Mouse (Mus musculus) midbrain, embryonic 15.5 days (tissue): ENCODE results near the gene Ttll3. TPM values are rescaled to one million over a fixed set of nuclear protein-coding genes. Genes with fewer than 3 reads are reported as not detected.
A peak's percentile ranks its signal among the peaks of the same experiment; 100 is the strongest.

Experiments
- ATAC-seq: fragments of 200-750 bp; cut with Nextera tagmentation; replicated peaks from 2 replicates; pipeline ENCODE4 v1.8.0; 2017; ENCODE audit warnings: moderate TSS enrichment
- H3K27ac ChIP-seq: fragments of 300-500 bp; sonication (generic); 2 replicates; pipeline ENCODE4 v1.5.1; 2015; ENCODE audit warnings: mild to moderate bottlenecking, inconsistent platforms
- H3K27me3 ChIP-seq: fragments of 300-500 bp; sonication (generic); replicated peaks from 2 replicates; pipeline ENCODE4 v1.6.1; 2015; ENCODE audit warnings: inconsistent platforms
- H3K36me3 ChIP-seq: fragments of 300-500 bp; sonication (generic); replicated peaks from 2 replicates; pipeline ENCODE4 v1.6.1; 2015; ENCODE audit warnings: inconsistent platforms
- H3K4me1 ChIP-seq: fragments of 300-500 bp; sonication (generic); 2 replicates; pipeline ENCODE4 v1.6.1; 2015; ENCODE audit warnings: inconsistent platforms
- H3K4me2 ChIP-seq: fragments of 300-500 bp; sonication (generic); 2 replicates; pipeline ENCODE4 v1.6.1; 2015; ENCODE audit warnings: inconsistent platforms, mild to moderate bottlenecking, moderate library complexity
- H3K4me3 ChIP-seq: fragments of 300-500 bp; sonication (generic); 2 replicates; pipeline ENCODE4 v1.5.1; 2015; ENCODE audit warnings: mild to moderate bottlenecking, inconsistent platforms
- H3K9ac ChIP-seq: fragments of 300-500 bp; sonication (generic); 2 replicates; pipeline ENCODE4 v1.6.1; 2015; ENCODE audit warnings: mild to moderate bottlenecking, inconsistent platforms
- H3K9me3 ChIP-seq: fragments of 300-500 bp; sonication (generic); 2 replicates; pipeline ENCODE4 v1.6.1; 2016; ENCODE audit warnings: inconsistent platforms
- WGBS: fragments of 180-500 bp; shearing (Covaris S2); methylation state at CpG from one replicate; pipeline ENCODE4 v1.1.7; 2015; ENCODE audit warnings: mixed read lengths; 5-methylcytosine and 5-hydroxymethylcytosine counted together
- microRNA-seq: library from miRNA; unstranded; fragments of <30 nt; microRNA quantifications from one replicate; pipeline ENCODE4, GENCODE M21; 2016
- polyA plus RNA-seq: library from polyadenylated mRNA; unstranded; fragments of >200 nt; fragmentation: Nextera tagmentation; extraction: Ambion mirVana; gene quantifications from 2 replicates; pipeline ENCODE4 v1.2.1, GENCODE M21; 2015

The Ttll3 gene
- polyA plus RNA-seq, 1 experiment from 2014 or later: 15.1 TPM

DNA sequence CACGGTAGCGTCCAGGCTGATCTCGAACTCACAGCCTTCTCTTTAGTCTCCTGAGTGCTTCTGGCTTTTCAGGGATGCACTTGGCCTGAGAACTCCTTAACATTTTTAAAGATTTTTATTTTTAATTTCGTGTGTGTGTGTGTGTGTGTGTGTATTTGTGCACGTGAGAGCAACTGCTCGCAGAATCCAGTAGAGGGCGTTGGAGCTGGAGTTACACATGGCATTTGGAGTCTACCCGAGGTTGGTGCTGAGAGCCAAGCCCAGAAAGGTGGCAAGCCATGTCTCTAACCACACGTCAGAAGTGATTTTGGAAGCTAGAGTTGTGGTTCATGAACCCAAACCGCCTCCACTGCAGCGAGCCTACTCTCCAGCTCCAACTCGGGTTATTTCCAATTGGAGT, 54.0 kb downstream of the Ttll3 start:
- peak overlapping the region; percentile 83 for H3K4me2 ChIP-seq
- peak overlapping the region; percentile 97 for H3K9ac ChIP-seq
- 49% methylated on average over 12 of the region's 12 CpGs for WGBS
- peak overlapping the region; percentile 100 for H3K4me3 ChIP-seq
- peaks cover 13% of the 10 kb centered on the region for H3K36me3 ChIP-seq
- no peak for ATAC-seq
- no peaks in the 10 kb centered on the region for H3K27me3 ChIP-seq
- no peaks in the 10 kb centered on the region for H3K9me3 ChIP-seq
- H3K27ac ChIP-seq: peak overlapping the region; percentile 85; the same call in 1 of the 2 replicates
- H3K4me1 ChIP-seq: peaks cover 18% of the 10 kb centered on the region

DNA sequence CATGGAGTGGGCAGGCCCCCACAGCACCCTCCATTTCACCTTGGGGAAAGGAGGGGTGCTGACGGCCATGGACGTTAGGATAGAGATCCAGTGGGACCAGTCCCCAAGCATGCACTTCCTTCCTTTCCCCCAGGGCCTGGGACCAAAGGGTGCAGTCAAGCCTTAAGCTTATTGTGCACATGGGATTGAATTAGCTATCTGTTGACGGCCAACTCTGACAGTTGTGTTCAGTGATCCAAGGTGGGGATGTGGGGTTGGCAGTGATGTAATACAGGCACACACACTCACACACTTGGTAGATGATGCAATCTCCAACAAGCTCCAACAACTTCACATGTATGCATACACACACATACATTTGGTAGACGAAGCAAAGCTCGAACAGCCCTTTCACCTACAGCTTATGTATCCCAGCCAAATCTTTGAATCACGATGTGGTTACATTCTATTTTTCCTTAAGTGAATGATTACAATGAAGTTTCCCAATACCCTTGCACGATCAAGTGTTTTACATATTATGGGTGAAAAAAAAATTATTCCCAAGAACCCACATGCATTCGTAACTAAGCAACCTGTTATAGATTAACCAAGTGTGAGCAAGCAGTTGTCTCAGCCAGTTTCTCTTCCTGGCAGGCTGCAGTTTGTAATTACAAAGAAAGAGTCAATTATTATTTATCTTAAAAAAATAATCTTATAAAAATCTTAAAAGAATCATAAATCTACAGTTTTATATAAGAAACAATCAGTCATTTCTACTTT, 55.3 kb downstream of the Ttll3 start:
- H3K4me1 ChIP-seq: peaks cover 18% of the 10 kb centered on the region
- 88% methylated on average over 8 of the region's 8 CpGs for WGBS
- H3K36me3 ChIP-seq: peaks cover 21% of the 10 kb centered on the region

DNA sequence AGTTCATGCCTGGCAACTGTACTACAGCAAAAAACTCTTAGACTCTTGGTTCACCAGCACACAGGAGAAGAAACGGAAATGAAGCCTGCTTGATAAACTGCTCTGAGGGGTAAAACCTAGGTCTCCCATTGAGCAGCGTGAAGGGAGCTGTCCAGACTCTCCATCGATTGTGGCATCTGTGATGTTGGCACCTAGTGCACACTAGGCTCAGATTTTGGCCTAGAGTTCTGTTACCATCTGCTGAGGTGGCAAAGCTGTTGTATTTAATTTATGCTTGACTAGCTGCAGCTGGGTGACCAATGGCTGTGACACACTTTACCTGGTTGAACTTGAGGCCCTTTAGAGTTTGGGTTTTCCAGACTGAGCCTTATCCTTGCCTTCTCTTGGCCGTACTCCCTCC, 58.6 kb downstream of the Ttll3 start:
- no peak for ATAC-seq
- WGBS: 96% methylated on average over 4 of the region's 4 CpGs
- no peaks in the 10 kb centered on the region for H3K9me3 ChIP-seq
- H3K27me3 ChIP-seq: no peaks in the 10 kb centered on the region
- no peak overlapping the region for H3K9ac ChIP-seq
- peaks cover 21% of the 10 kb centered on the region for H3K36me3 ChIP-seq
- H3K4me1 ChIP-seq: peaks cover 13% of the 10 kb centered on the region
- H3K4me3 ChIP-seq: no peak overlapping the region
- H3K27ac ChIP-seq: no peak overlapping the region
- no peak overlapping the region for H3K4me2 ChIP-seq

More for the DNA sequence above, 55.3 kb downstream of the Ttll3 start:
- H3K4me3 ChIP-seq: no peak overlapping the region
- H3K27me3 ChIP-seq: no peaks in the 10 kb centered on the region
- no peak for ATAC-seq
- no peak overlapping the region for H3K27ac ChIP-seq
- H3K9me3 ChIP-seq: no peaks in the 10 kb centered on the region
- H3K9ac ChIP-seq: no peak overlapping the region
- no peak overlapping the region for H3K4me2 ChIP-seq

DNA sequence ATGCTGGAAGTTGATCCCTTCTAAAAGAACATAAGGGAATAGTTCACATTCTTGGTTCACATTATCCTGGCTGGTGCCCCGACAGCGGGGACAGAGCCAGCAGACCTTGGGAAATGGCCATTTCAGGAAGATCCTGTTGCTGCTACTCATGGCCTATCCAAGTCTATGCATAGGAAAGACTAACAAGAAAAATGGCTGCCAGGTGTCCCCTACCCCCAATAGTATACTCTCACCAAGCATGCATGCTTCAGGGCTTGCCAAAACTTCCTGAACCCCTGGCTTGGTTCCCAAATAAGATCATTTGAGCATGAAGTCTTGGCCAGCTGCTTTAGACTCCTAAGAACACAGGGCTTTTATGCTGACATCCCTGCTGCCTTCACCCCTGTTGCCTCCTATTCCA, 62.8 kb downstream of the Ttll3 start:
- no peak overlapping the region for H3K27ac ChIP-seq
- no peaks in the 10 kb centered on the region for H3K27me3 ChIP-seq
- ATAC-seq: no peak
- H3K4me2 ChIP-seq: no peak overlapping the region
- H3K4me3 ChIP-seq: no peak overlapping the region
- H3K4me1 ChIP-seq: no peaks in the 10 kb centered on the region
- no peak overlapping the region for H3K9ac ChIP-seq
- peaks cover 20% of the 10 kb centered on the region for H3K36me3 ChIP-seq
- no peaks in the 10 kb centered on the region for H3K9me3 ChIP-seq
- WGBS: 78% methylated on average over 2 of the region's 2 CpGs

DNA sequence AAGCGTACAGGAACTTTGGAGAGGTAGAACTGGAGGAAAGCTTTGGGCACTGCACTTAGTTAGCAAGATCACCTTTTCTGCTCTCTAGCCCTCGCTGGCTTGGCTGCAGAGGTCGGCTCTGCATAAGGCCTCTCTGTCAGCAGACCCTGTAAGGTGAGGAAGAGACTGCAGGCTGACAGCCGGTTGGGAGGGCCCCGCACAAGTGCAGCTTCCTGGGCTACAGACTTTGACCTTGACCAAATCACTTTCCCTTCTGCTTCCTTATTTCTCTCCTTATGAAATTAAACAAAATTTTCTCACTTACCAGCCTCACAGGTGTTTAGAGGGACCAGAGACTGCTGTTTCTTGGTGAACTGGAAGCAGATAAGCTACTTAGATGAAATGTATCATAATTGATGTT, 65.9 kb downstream of the Ttll3 start:
- no peak overlapping the region for H3K4me2 ChIP-seq
- H3K9ac ChIP-seq: no peak overlapping the region
- no peak overlapping the region for H3K4me3 ChIP-seq
- H3K9me3 ChIP-seq: no peaks in the 10 kb centered on the region
- H3K4me1 ChIP-seq: no peaks in the 10 kb centered on the region
- no peak for ATAC-seq
- no peak overlapping the region for H3K27ac ChIP-seq
- 67% methylated on average over 5 of the region's 5 CpGs for WGBS
- H3K36me3 ChIP-seq: no peaks in the 10 kb centered on the region
- H3K27me3 ChIP-seq: no peaks in the 10 kb centered on the region

DNA sequence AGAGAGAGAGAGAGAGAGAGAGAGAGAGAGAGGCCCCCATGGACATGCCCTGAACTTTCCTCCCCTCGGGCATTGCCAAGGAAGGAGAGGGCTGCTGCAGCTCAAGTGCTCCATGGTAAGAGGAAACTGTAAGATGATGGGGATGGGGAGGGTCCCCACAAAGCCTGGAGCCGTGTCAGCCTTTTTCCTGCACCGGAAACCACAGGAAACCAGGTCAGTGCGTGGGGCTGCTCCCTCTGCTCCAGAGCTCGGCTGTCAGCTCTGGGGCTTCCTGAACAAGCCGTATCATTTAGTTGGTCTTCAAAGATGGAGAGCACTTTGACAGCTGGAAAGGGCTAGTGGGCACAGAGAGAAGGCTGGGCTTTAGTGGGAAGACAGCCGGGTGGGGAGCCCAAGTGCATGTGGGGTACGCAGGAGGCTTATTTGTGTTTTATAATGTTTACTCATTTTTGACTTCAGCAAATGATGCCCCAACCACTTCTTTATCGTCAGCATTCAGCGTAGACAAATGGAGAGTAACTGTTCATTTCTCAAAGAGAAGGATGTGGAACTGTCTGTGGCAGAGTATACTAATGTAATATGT, 69.0 kb downstream of the Ttll3 start, which contains the start of gene Il17re:
Gene Il17re (plus strand): TSS at position 533 of the 583 bp plus-strand sequence.
- H3K4me2 ChIP-seq: no peak within 1 kb of the TSS
- H3K4me3 ChIP-seq: no peak within 1 kb of the TSS
- no peaks in the 10 kb centered on the region for H3K9me3 ChIP-seq
- WGBS: 82% methylated on average over 10 of the region's 10 CpGs
- H3K27ac ChIP-seq: no peak within 1 kb of the TSS
- no peak within 1 kb of the TSS for H3K9ac ChIP-seq
- no peaks in the 10 kb centered on the region for H3K27me3 ChIP-seq
- no peaks in the 10 kb centered on the region for H3K36me3 ChIP-seq
- ATAC-seq: no peak
- no peaks in the 10 kb centered on the region for H3K4me1 ChIP-seq

DNA sequence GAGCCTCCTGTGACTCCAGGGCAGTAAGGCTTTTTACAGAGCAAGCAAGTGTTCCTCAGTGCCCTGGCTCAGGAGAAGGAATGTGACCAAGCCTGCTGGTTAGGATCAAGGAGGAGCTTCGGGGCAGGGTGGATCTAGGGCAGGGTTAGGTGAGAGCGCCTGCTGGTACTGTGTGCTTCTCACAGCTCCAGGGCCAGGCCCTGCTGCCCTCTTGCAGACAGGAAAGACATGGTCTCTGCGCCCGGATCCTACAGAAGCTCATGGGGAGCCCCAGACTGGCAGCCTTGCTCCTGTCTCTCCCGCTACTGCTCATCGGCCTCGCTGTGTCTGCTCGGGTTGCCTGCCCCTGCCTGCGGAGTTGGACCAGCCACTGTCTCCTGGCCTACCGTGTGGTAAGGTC, 69.6 kb downstream of the Ttll3 start:
- Histone ChIP-seq H3K4me3 (no peak overlapping the region), H3K9ac (no peak overlapping the region), H3K27me3 (no peaks in the 10 kb centered on the region), H3K4me1 (no peaks in the 10 kb centered on the region), H3K4me2 (no peak overlapping the region), H3K36me3 (no peaks in the 10 kb centered on the region), H3K9me3 (no peaks in the 10 kb centered on the region), H3K27ac (no peak overlapping the region)
- ATAC-seq: no peak
- 68% methylated on average over 10 of the region's 10 CpGs for WGBS

DNA sequence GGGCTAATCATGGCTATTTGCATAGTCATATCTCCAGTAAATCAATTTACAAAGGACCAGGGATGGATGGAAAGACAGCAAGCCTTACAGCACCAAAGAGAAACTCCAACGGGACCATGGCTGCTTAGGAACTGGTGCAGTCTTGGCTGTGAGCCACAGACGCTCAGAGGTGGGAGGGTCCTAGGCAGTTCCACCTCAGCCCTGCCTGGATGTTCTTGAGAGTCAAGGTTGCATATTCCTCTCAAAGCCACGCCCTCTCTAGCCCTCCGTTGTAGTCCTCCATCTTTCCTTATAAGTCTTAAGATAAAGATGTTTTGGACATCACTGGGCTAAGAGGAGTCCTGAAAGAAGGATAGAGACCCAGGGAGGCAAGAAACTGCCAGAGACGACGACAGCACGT, 75.0 kb downstream of the Ttll3 start:
- no peaks in the 10 kb centered on the region for H3K27me3 ChIP-seq
- no peaks in the 10 kb centered on the region for H3K9me3 ChIP-seq
- no peak overlapping the region for H3K27ac ChIP-seq
- 73% methylated on average over 7 of the region's 7 CpGs for WGBS
- H3K4me2 ChIP-seq: no peak overlapping the region
- H3K4me1 ChIP-seq: peaks cover 2% of the 10 kb centered on the region
- no peaks in the 10 kb centered on the region for H3K36me3 ChIP-seq
- no peak overlapping the region for H3K9ac ChIP-seq
- H3K4me3 ChIP-seq: no peak overlapping the region
- no peak for ATAC-seq

Small RNAs within 50 kb of the gene (microRNA-seq; reads per million reads assigned to microRNA genes)
- gene Gm24387: not detected

Other genes with a start within 250 kb of the Ttll3 start
- gene Lhfpl4, start 193.9 kb upstream of the Ttll3 start, polyA plus RNA-seq: 75.6 and 80.7 TPM in 2 replicates
- 40.1 and 40.4 TPM in 2 replicates for gene Mtmr14, start 151.4 kb upstream of the Ttll3 start, polyA plus RNA-seq
- gene Cpne9, start 107.0 kb upstream of the Ttll3 start, polyA plus RNA-seq: 2.0 and 2.3 TPM in 2 replicates
- gene Brpf1, start 82.1 kb upstream of the Ttll3 start, polyA plus RNA-seq: 17.9 and 18.9 TPM in 2 replicates
- gene Ogg1, start 62.3 kb upstream of the Ttll3 start, polyA plus RNA-seq: 9.6 and 11.1 TPM in 2 replicates
- 117 and 124 TPM in 2 replicates for gene Camk1, start 45.3 kb upstream of the Ttll3 start, polyA plus RNA-seq
- gene Tada3, start 11.4 kb upstream of the Ttll3 start, polyA plus RNA-seq: 80.4 and 81.6 TPM in 2 replicates
- 430 and 433 TPM in 2 replicates for gene Arpc4, start 11.1 kb upstream of the Ttll3 start, polyA plus RNA-seq
- gene Rpusd3, start 30.1 kb downstream of the Ttll3 start, polyA plus RNA-seq: 19.0 and 21.2 TPM in 2 replicates
- gene Cidec, start 46.5 kb downstream of the Ttll3 start, polyA plus RNA-seq: not detected in 2 replicates
- gene Jagn1, start 53.3 kb downstream of the Ttll3 start, polyA plus RNA-seq: 94.9 and 101 TPM in 2 replicates
- gene Il17re, start 69.2 kb downstream of the Ttll3 start, polyA plus RNA-seq: 0.08 and 0.41 TPM in 2 replicates
- gene Il17rc, start 82.2 kb downstream of the Ttll3 start, polyA plus RNA-seq: 3.4 and 4.8 TPM in 2 replicates
- 74.8 and 79.0 TPM in 2 replicates for gene Creld1, start 94.0 kb downstream of the Ttll3 start, polyA plus RNA-seq
- gene Prrt3, start 112.7 kb downstream of the Ttll3 start, polyA plus RNA-seq: 13.1 and 13.5 TPM in 2 replicates
- gene Emc3, start 142.4 kb downstream of the Ttll3 start, polyA plus RNA-seq: 104 and 105 TPM in 2 replicates
- 2.1 and 2.6 TPM in 2 replicates for gene Fancd2, start 142.4 kb downstream of the Ttll3 start, polyA plus RNA-seq
- 0.20 and 0.27 TPM in 2 replicates for gene Fancd2os, start 211.5 kb downstream of the Ttll3 start, polyA plus RNA-seq
- gene Brk1, start 215.5 kb downstream of the Ttll3 start, polyA plus RNA-seq: 224 and 232 TPM in 2 replicates
- gene Vhl, start 234.7 kb downstream of the Ttll3 start, polyA plus RNA-seq: 75.8 and 79.0 TPM in 2 replicates
- gene Irak2, start 249.2 kb downstream of the Ttll3 start, polyA plus RNA-seq: 3.0 and 4.3 TPM in 2 replicates